Mouse (Mus musculus) midbrain, embryonic 12.5 days (tissue): ENCODE results near the gene Paox. TPM values are rescaled to one million over a fixed set of nuclear protein-coding genes. Genes with fewer than 3 reads are reported as not detected.

ENCODE experiments used
- ATAC-seq: fragments of 200-750 bp; cut with Nextera tagmentation; 2 replicates; pipeline ENCODE4 v1.8.0; 2017; ENCODE audit warnings: low read depth, moderate TSS enrichment, moderate library complexity; ENCODE audit not compliant: low FRiP score
- H3K27ac ChIP-seq: fragments of 300-500 bp; sonication (generic); replicated peaks from 2 replicates; pipeline ENCODE4 v1.5.1; 2016; ENCODE audit warnings: mild to moderate bottlenecking
- H3K27me3 ChIP-seq: fragments of 300-500 bp; sonication (generic); 2 replicates; pipeline ENCODE4 v1.6.1; 2016; ENCODE audit warnings: mild to moderate bottlenecking
- H3K36me3 ChIP-seq: fragments of 300-500 bp; sonication (generic); 2 replicates; pipeline ENCODE4 v1.6.1; 2016
- H3K4me1 ChIP-seq: fragments of 300-500 bp; sonication (generic); 2 replicates; pipeline ENCODE4 v1.6.1; 2016
- H3K4me2 ChIP-seq: fragments of 300-500 bp; sonication (generic); replicated peaks from 2 replicates; pipeline ENCODE4 v1.6.1; 2016; ENCODE audit warnings: mild to moderate bottlenecking, moderate library complexity
- H3K4me3 ChIP-seq: fragments of 300-500 bp; sonication (generic); 2 replicates; pipeline ENCODE4 v1.5.1; 2016; ENCODE audit warnings: mild to moderate bottlenecking
- H3K9ac ChIP-seq: fragments of 300-500 bp; sonication (generic); replicated peaks from 2 replicates; pipeline ENCODE4 v1.6.1; 2016; ENCODE audit warnings: mild to moderate bottlenecking, moderate library complexity
- H3K9me3 ChIP-seq: fragments of 300-500 bp; sonication (generic); 2 replicates; pipeline ENCODE4 v1.6.1; 2016; ENCODE audit warnings: mild to moderate bottlenecking
- WGBS: fragments of 180-500 bp; shearing (Covaris S2); methylation state at CpG from one replicate; pipeline ENCODE4 v1.1.7; 2016; 5-methylcytosine and 5-hydroxymethylcytosine counted together
- polyA plus RNA-seq: library from polyadenylated mRNA; unstranded; fragments of >200 nt; fragmentation: Nextera tagmentation; extraction: Ambion mirVana; gene quantifications from 2 replicates; pipeline ENCODE4 v1.2.1, GENCODE M21; 2016

Gene Paox
- polyA plus RNA-seq, 1 experiment from 2014 or later: 11.3 TPM

GRCm38 (mm10) chr7:140095556-140095955, 20.0 kb upstream of the Paox start:
- no peak overlapping the region for H3K4me2 ChIP-seq
- WGBS: 64% methylated on average over 1 of the region's 1 CpGs
- no peak overlapping the region for H3K9ac ChIP-seq
- H3K4me3 ChIP-seq: no peak overlapping the region
- H3K9me3 ChIP-seq: no peaks in the 10 kb centered on the region
- no peak for ATAC-seq
- no peak overlapping the region for H3K27ac ChIP-seq
- H3K4me1 ChIP-seq: no peaks in the 10 kb centered on the region
- peaks cover under 1% of the 10 kb centered on the region; the same call in 1 of the 2 replicates for H3K27me3 ChIP-seq
- H3K36me3 ChIP-seq: no peaks in the 10 kb centered on the region

DNA sequence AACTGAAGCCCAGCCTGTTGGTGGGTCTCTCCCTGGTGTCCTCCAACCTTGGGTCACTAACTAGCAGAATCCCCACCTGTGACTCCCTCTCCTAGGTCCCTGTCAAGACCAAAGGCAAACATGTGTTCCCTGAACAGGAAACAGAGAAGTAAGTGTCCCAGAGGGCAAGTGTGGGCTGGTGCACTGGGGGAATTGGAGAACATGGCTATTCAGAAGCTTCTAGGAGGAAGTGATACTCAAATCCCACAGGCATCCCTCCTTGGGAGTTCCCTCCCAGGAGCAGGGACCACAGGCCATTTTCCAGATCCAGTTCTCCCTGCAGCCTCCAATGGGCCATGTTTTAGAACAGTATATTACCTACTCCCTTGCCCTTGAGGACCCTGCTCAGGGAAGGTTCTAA, 19.5 kb upstream of the Paox start:
- Histone ChIP-seq H3K9me3 (no peaks in the 10 kb centered on the region), H3K27ac (no peak overlapping the region), H3K36me3 (no peaks in the 10 kb centered on the region), H3K4me3 (no peak overlapping the region), H3K4me1 (no peaks in the 10 kb centered on the region), H3K4me2 (no peak overlapping the region), H3K27me3 (peaks cover 5% of the 10 kb centered on the region), H3K9ac (no peak overlapping the region)
- ATAC-seq: no peak

DNA sequence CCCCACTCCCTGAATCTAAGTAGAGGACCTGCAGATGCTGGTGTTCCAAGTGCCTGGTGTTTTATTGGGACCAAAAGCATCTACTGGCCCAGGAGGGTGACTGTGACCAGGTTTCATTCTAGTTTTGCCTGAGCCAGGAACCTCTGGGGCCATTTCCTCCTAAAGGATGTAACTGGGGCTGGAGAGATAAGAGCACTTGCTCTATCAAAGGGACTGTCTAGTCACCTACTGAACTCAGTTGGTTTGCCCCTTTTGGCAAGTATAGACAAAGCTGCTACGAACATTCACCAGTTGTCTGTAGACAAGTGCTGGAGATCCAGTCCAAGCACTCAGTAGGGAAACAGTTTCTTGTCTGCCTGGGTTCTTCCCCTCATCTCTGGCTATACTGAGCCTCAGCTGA, 17.1 kb upstream of the Paox start:
- Histone ChIP-seq H3K27ac (no peak overlapping the region), H3K4me2 (no peak overlapping the region), H3K9me3 (no peaks in the 10 kb centered on the region), H3K27me3 (peaks cover 15% of the 10 kb centered on the region), H3K4me1 (peaks cover 14% of the 10 kb centered on the region), H3K36me3 (no peaks in the 10 kb centered on the region), H3K9ac (no peak overlapping the region), H3K4me3 (no peak overlapping the region)
- ATAC-seq: no peak
- 100% methylated on average over 1 of the region's 1 CpGs for WGBS

DNA sequence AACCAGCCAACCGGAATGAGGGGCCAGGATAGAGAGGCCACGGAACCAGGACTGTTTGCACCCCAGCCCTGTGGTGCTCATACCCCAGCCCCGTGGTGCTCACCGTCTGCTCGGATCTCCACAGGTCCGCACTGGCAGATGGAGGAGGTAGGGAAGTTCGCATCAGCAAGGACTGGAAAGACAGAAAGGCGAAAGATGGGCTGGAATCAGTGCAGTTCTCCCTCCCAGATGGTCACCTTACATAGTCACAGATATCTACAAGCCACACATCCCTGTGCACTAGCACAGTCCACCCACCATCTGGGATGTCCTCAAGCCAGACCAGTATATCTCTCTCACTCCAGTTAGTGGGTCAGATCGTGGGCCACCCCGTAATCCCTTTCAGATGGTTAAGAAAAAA, 14.1 kb upstream of the Paox start:
- peak overlapping the region; percentile 57 for H3K9ac ChIP-seq
- H3K4me1 ChIP-seq: peaks cover 14% of the 10 kb centered on the region
- peak overlapping the region; percentile 38 for H3K4me3 ChIP-seq
- 76% methylated on average over 10 of the region's 10 CpGs for WGBS
- no peak overlapping the region for H3K27ac ChIP-seq
- H3K9me3 ChIP-seq: no peaks in the 10 kb centered on the region
- no peak for ATAC-seq
- peaks cover 15% of the 10 kb centered on the region for H3K27me3 ChIP-seq
- H3K36me3 ChIP-seq: peaks cover 15% of the 10 kb centered on the region
- peak overlapping the region; percentile 65 for H3K4me2 ChIP-seq

GRCm38 (mm10) chr7:140101993-140102860, 13.4 kb upstream of the Paox start, which contains the start of gene Fuom:
Gene Fuom (minus strand): TSS chr7:140102441.
- Histone ChIP-seq H3K27ac (no peak within 1 kb of the TSS), H3K4me3 (peak within 1 kb of the TSS; percentile 38), H3K27me3 (peaks cover 15% of the 10 kb centered on the region), H3K9ac (peak within 1 kb of the TSS; percentile 57), H3K4me1 (peaks cover 14% of the 10 kb centered on the region), H3K9me3 (no peaks in the 10 kb centered on the region), H3K36me3 (peaks cover 22% of the 10 kb centered on the region), H3K4me2 (peak within 1 kb of the TSS; percentile 65)
- peak; percentile 86 for ATAC-seq
- 1% methylated on average over 30 of the region's 30 CpGs for WGBS

DNA sequence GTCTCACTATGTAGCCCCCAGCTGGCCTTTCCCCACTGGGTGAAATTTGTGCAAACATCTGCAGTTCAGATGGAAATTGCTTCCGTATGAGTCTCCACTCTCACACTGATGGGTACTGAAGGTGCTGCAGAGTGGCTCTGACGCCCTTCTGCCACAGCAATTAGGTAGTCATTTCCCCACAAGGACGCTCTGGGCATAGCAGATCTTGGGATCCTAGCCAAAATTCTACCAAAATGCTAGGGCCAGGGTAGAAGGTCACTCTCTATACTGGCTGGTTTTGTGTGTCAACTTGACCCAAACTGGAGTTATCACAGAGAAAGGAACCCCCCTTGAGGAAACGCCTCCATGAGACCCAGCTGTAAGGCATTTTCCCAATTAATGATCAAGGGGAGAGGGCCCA, 11.6 kb upstream of the Paox start:
- ATAC-seq: no peak
- peaks cover 38% of the 10 kb centered on the region for H3K36me3 ChIP-seq
- no peak overlapping the region for H3K4me2 ChIP-seq
- H3K27me3 ChIP-seq: peaks cover 15% of the 10 kb centered on the region
- no peak overlapping the region for H3K27ac ChIP-seq
- 86% methylated on average over 4 of the region's 4 CpGs for WGBS
- H3K9me3 ChIP-seq: no peaks in the 10 kb centered on the region
- no peak overlapping the region for H3K9ac ChIP-seq
- H3K4me3 ChIP-seq: no peak overlapping the region
- H3K4me1 ChIP-seq: peaks cover 14% of the 10 kb centered on the region

- H3K9me3 ChIP-seq: no peaks in the 10 kb centered on the region
- WGBS: 81% methylated on average over 3 of the region's 3 CpGs
- H3K4me1 ChIP-seq: peaks cover 6% of the 10 kb centered on the region
- H3K4me2 ChIP-seq: no peak overlapping the region
- H3K27me3 ChIP-seq: no peaks in the 10 kb centered on the region
- no peak overlapping the region for H3K4me3 ChIP-seq
- H3K9ac ChIP-seq: no peak overlapping the region
- H3K36me3 ChIP-seq: peaks cover 58% of the 10 kb centered on the region
- no peak overlapping the region for H3K27ac ChIP-seq
- ATAC-seq: no peak
Observed at GRCm38 (mm10) chr7:140111943-140112342, 3.7 kb upstream of the Paox start.

GRCm38 (mm10) chr7:140116329-140117054, 893 bp downstream of the Paox start, which contains the start of gene Echs1:
Gene Echs1 (minus strand): TSS chr7:140116476.
- ATAC-seq: peak; percentile 95
- Histone ChIP-seq H3K4me2 (peak within 1 kb of the TSS; percentile 90), H3K4me3 (peak within 1 kb of the TSS; percentile 66), H3K36me3 (peaks cover 14% of the 10 kb centered on the region), H3K9me3 (no peaks in the 10 kb centered on the region), H3K27me3 (no peaks in the 10 kb centered on the region), H3K9ac (peak within 1 kb of the TSS; percentile 80), H3K4me1 (peaks cover 6% of the 10 kb centered on the region), H3K27ac (peak within 1 kb of the TSS; percentile 64)
- 4% methylated on average over 28 of the region's 28 CpGs for WGBS

- 84% methylated on average over 2 of the region's 2 CpGs for WGBS
- H3K4me2 ChIP-seq: no peak overlapping the region
- no peak overlapping the region for H3K9ac ChIP-seq
- H3K4me3 ChIP-seq: no peak overlapping the region
- H3K9me3 ChIP-seq: no peaks in the 10 kb centered on the region
- H3K36me3 ChIP-seq: no peaks in the 10 kb centered on the region
- peaks cover 8% of the 10 kb centered on the region for H3K4me1 ChIP-seq
- no peaks in the 10 kb centered on the region; the same call in 1 of the 2 replicates for H3K27me3 ChIP-seq
- ATAC-seq: no peak
- H3K27ac ChIP-seq: no peak overlapping the region
Observed at GRCm38 (mm10) chr7:140120484-140120883, 4.9 kb downstream of the Paox start.

DNA sequence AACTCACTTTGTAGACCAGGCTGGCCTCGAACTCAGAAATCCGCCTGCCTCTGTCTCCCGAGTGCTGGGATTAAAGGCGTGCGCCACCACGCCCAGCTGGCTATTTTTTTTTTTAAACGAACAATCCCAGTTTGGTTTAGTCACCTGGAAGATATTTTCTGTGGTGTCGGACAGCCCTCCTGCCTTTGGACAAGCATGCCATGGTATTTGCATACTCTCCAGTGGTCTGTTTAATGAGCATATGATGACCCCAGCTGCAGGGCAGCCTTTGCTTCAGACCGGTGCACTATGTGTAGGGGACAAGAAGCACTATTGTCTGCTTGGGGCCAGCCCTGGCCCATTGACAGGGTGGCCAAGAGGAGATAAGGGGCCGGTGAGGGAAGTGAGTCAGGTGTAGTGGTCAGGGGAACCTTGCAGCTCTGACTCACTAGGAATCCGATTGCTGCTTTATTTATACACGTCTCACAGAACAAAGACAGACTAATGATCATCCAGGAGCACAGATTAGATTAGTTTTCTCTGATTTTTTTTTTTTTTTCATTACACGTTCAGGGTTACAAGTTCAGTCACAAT, 5.8 kb downstream of the Paox start:
- H3K27me3 ChIP-seq: no peaks in the 10 kb centered on the region; the same call in 1 of the 2 replicates

GRCm38 (mm10) chr7:140122765-140123164, 7.2 kb downstream of the Paox start:
- 39% methylated on average over 4 of the region's 4 CpGs for WGBS
- H3K9ac ChIP-seq: no peak overlapping the region
- H3K27ac ChIP-seq: no peak overlapping the region
- H3K4me1 ChIP-seq: peaks cover 9% of the 10 kb centered on the region
- H3K9me3 ChIP-seq: no peaks in the 10 kb centered on the region
- ATAC-seq: no peak
- H3K4me2 ChIP-seq: no peak overlapping the region
- no peaks in the 10 kb centered on the region; the same call in 1 of the 2 replicates for H3K27me3 ChIP-seq
- H3K4me3 ChIP-seq: no peak overlapping the region
- no peaks in the 10 kb centered on the region for H3K36me3 ChIP-seq

More for the DNA sequence above, 5.8 kb downstream of the Paox start:
- no peaks in the 10 kb centered on the region for H3K9me3 ChIP-seq
- H3K4me1 ChIP-seq: peaks cover 9% of the 10 kb centered on the region
- H3K27ac ChIP-seq: no peak overlapping the region
- H3K9ac ChIP-seq: no peak overlapping the region
- H3K4me2 ChIP-seq: no peak overlapping the region
- H3K4me3 ChIP-seq: no peak overlapping the region
- no peaks in the 10 kb centered on the region for H3K36me3 ChIP-seq
- no peak for ATAC-seq
- WGBS: 74% methylated on average over 13 of the region's 13 CpGs

DNA sequence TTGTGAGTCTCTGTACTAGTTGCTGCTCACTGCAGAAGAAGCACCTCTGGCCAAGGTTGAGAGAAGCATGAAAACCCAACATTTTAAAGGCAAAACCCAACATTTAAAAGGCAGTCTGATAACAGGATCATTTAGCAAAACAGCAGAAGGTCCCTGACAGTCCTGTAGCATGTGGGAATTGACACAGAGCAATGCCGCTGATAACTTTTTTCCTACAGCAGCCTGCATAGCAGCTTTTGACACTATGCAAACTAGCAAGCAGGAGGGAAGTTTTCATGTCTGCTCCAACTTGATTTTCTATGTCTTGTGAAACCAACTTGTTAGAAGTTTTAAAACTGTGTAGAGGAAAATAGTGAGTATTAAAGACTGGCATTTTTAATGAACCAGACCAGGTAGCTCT, 8.8 kb downstream of the Paox start:
- H3K27ac ChIP-seq: no peak overlapping the region
- no peaks in the 10 kb centered on the region; the same call in 1 of the 2 replicates for H3K27me3 ChIP-seq
- WGBS: 89% methylated on average over 1 of the region's 1 CpGs
- no peak overlapping the region for H3K4me2 ChIP-seq
- no peak overlapping the region for H3K9ac ChIP-seq
- no peak for ATAC-seq
- no peaks in the 10 kb centered on the region for H3K9me3 ChIP-seq
- peaks cover 9% of the 10 kb centered on the region for H3K4me1 ChIP-seq
- no peak overlapping the region for H3K4me3 ChIP-seq
- H3K36me3 ChIP-seq: no peaks in the 10 kb centered on the region
